Mouse (Mus musculus) liver, adult (tissue): ENCODE data around the gene Zfp26.
A peak's percentile ranks its signal among the peaks of the same experiment; 100 is the strongest.

Experiments
- GATA4 ChIP-seq: IDR thresholded peaks from 2 replicates; pipeline ENCODE4 v1.6.1; 2014; ENCODE audit warnings: mild to moderate bottlenecking, low read length; ENCODE audit not compliant: insufficient replicate concordance

Zfp26 gene

GRCm38 (mm10) chr9:20409319-20409718 is 50.6 kb downstream of the Zfp26 start:
- TF ChIP-seq GATA4, result no peak

- no peak for TF ChIP-seq GATA4
Measured at GRCm38 (mm10) chr9:20385343-20385703, 74.6 kb downstream of the Zfp26 start.

GRCm38 (mm10) chr9:20384532-20385342 is 75.2 kb downstream of the Zfp26 start, which contains the start of gene Zfp560:
Gene Zfp560, minus strand, starts transcription at chr9:20385177.
- TF ChIP-seq GATA4, result peak; percentile 58; the same call in 1 of the 2 replicates

- no peak for TF ChIP-seq GATA4
Measured at GRCm38 (mm10) chr9:20383659-20384058, 76.3 kb downstream of the Zfp26 start.
